Mouse (Mus musculus) cerebellum, adult 9-11 months (tissue): ENCODE measurements at regions not wholly inside any gene's neighbourhood (a gene's known extent, or its start where the extent isn't known, plus 50 kb on each side); places are given as distances from the start of the nearest gene placed in this dataset.

Experiments
- DNase-seq: peaks from one replicate; pipeline ENCODE4 v3.0.0; 2022

DNA sequence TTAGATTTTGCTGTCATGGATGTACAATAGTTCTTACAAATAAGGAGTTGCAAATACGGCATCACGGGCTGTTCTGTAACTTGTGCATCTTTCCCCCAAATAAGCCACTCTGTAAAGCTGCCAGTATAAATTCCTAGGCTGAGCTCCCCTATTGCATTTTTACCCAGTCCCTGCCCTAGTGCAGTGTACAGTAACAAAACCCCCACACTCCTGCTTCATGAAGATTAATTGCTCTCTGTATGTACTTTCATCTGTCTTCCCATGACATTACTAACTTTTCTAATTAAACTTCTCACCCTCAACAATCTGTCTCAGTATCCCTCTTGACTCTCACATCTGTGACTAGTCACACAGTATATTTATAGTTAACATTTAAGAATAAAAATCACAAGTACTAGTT is 73.4 kb downstream of the Tm4sf1 start:
- no peak for DNase-seq

- DNase-seq, result no peak
These were observed 78.0 kb downstream of the Tm4sf1 start for GRCm38 (mm10) chr3:57223773-57224172.

- no peak for DNase-seq
These were observed 79.4 kb downstream of the Tm4sf1 start for GRCm38 (mm10) chr3:57222318-57222914.

- DNase-seq, result no peak
These were observed 83.4 kb downstream of the Tm4sf1 start for GRCm38 (mm10) chr3:57218431-57218830.

GRCm38 (mm10) chr3:57204066-57204723 is 97.6 kb downstream of the Tm4sf1 start:
- peak; percentile 19 for DNase-seq

DNA sequence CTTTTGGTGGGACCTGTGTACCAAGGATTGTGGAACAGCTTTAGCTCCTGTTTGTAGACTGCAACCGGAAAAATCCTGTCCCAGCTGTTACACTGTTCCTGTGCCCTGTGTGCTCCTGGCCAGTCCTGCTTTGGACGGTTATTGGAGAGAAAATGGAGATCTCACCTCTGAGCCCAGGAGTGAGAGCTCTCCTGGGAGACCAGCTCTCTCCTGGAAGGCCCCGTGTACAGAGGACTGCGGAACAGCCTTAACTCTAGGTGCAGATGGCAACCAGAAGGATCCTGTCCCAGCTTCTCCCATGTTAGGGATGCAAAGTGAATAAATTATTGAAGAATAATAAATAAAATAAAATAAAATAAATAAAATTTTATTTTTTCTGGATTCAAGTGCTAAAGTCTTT is 98.4 kb downstream of the Tm4sf1 start:
- peak; percentile 1 for DNase-seq

GRCm38 (mm10) chr3:57181587-57181986 is 120.2 kb downstream of the Tm4sf1 start:
- DNase-seq, result no peak

DNA sequence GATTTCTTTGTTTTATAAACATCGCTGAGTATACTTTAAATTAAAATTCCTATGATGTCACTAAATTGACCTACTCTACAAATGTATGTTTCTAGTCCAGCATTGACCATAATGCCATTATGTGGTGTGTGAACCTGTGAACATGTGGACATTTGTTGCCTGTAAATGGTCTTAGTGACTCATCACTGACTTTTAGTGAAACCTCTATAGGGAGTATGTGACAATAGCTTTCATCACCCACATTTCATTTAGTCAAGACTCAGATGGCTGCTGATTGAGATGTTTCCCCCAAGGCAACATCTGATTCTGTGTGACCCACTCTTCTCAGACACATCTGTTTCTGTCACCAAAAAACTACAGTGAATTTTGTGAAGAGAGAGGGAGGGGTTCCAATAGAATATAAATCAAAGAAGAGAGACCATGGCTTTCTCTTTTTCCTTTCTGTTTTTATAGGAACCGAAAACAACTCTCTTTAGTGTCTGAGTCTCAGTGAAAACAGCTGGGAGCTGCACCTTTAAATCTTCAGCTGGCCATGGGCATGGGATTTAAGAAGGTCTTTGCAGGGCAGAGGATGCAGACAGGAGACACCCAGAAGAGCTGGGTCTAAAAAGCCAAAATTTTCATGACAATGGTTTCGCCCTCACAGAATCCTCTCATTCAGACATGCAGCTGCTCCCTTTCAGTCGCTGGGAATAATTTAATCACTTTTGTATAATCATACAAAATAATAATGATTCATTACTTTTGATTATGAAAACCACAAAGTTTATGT is 148.4 kb downstream of the Tm4sf1 start:
- no peak for DNase-seq

GRCm38 (mm10) chr3:57149156-57149555 is 152.6 kb downstream of the Tm4sf1 start:
- DNase-seq, result no peak

DNA sequence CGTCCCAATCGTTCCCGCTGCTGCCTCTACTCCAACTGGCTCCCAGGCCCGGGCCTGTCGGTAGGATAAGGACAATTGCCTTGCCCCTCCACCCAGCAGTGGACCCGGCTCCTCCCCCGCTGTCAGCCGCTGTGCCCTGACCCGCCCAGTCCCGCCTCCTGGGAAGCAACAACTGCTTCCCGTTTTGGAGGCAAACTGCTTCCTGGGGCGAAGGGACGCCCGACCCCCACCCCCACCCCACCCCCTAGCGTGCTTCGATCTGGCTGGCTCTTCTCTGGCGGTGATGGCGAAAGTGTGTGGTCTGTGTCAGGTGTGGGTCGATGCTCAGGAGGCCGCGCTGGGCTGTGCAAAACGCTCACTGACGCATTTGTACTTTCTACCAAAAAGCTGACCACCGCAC is 164.9 kb downstream of the Tm4sf1 start:
- DNase-seq, result no peak

DNA sequence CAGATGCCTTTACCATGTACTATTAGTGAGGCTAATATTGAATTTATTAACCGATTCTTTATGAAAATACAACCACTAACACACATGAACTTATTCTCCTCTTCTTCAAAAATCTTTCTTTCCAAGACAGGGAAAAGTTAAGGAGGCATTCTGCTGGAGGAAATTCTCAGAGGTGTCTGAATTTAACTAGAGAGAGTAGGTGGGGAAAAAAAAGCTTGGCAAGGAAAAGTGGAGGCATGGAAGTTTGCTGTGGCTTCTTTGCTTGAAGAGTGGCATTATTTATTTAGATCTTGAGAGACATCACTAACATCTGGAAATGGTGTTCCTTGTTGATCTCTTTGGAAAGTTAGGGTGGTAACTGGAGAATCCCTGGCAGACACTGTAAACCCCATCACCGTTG is 173.2 kb downstream of the Tm4sf1 start:
- DNase-seq, result no peak

DNA sequence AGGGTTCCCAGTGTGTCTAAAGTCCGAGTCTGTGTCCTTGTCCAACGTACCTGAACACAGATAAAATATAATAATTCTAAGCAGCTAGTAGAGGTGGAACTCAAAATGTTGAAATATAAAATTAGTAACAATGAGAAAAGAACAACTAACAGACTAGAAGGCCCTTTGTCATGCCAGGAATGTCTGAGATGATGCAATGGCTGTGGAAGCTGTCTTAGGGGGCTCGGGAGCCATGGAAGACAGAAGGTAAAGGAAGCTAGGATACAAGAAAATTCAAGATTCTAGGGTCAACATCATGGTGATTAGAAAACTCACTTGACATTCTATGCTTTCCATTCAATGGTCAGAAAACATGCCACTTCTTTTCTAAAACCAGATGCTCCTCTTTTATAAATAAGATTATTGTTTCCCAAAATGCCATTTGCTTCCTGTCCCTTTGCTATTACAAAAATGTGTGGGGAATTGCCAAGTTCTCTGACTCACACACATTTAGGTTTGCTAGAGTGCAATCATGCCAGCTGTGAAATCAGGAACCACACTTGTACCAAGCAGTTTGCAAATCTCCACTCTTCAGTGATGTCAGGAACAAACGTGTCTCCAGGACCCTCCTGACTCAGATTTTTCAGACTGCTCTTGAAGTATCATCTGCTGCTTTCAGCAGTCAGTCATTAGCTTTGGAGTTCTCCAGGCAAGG is 175.8 kb downstream of the Tm4sf1 start:
- no peak for DNase-seq

DNA sequence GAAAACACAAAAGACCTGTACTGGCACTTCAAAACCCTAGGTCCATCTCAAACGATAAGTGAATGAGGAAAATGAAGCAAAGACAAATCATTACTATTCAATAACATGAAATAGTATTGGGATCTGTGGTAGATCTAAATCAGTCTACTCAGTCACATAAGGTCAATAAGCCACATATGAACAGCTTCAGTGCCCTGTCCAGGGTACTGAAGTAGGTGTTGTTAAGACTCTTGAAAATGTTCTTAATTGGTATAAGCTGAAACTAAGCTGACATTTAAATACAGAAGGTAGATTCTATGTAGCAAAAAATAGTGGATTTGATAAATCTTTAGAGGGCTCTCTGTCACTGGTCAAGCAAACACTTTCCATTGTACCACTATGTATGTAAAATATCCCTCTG is 183.8 kb downstream of the Tm4sf1 start:
- no peak for DNase-seq

GRCm38 (mm10) chr3:57102254-57102653 is 199.5 kb downstream of the Tm4sf1 start:
- DNase-seq, result no peak

DNA sequence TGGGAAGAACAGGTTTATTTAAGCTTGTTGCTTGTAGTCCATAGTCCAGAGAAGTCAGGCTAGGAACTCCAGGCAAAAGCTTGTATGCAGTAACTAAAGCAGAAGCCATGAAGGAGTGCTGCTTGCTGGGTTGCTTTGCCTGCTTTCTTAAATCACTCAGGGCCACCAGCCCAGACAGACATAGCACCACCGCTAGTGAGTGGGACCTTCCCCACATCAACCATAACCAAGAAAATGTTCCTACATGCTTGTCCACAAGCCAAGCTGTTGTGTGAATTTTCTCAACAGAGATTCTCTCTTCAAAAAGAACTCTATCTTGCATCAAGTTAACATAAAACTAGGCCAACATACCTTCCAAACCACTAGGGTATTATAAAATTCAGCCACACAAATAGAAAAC is 201.3 kb downstream of the Tm4sf1 start:
- no peak for DNase-seq

- no peak for DNase-seq
These were observed 206.9 kb downstream of the Tm4sf1 start for GRCm38 (mm10) chr3:57094936-57095335.

DNA sequence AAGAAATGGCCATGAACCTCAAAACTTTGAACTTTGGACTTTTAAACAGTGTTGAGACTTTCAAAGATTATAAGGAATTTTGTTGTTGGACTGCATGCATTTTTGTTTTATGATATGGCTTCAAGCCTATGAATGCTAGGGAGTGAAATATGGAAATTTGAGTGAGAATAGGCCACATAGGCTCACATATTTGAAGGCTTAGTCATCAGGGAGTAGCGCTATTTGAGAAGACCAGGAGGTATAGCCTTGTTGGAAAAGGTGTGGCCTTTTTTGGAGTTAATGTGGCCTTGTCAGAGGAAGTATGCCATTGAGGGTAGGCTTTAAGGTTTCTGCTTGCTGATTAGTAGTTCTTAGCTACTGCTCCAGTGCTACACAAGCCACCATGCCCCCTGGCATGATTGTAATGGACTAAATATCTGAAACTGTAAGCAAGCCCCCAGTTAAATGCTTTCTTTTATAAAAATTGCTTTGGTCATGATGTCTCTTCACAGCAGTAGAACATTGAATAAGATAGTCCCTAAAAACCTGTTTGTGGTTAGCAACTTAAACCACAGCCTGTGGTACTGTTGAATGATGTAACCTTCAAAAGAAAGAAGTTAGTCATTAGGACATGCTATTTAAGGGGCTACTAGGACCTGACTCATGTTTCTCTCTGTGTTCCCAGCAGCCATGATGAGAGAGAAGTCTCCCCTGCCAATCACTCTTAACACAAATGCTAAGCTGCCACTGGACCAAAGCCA is 208.4 kb downstream of the Tm4sf1 start:
- DNase-seq, result no peak

GRCm38 (mm10) chr3:57074516-57074915 is 227.3 kb downstream of the Tm4sf1 start:
- no peak for DNase-seq

DNA sequence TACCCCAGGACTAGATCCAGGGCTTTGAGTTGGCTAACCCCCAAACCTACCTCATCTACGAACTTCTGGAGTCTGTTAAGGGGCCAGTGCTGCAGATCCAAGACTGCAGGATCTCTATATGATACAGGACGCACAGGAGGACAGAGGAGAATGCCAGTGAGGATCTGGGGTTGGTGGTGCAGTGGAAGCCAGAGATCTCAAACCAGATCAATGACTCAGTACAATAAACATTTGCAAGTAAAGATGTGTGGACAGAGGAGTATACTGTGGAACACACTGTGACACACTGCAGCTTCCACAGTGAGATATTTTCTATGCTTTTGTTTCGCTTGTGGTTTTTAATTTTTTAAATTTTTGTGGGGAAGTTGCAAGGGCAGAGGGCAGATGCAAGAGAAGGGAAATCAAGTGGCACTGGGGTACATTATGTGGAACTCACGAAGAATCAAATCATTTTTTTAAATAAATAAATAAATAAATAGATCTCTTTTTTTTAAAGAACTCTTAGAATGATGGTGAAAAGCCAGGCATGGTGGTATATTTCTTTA is 227.8 kb downstream of the Tm4sf1 start:
- DNase-seq, result no peak

DNA sequence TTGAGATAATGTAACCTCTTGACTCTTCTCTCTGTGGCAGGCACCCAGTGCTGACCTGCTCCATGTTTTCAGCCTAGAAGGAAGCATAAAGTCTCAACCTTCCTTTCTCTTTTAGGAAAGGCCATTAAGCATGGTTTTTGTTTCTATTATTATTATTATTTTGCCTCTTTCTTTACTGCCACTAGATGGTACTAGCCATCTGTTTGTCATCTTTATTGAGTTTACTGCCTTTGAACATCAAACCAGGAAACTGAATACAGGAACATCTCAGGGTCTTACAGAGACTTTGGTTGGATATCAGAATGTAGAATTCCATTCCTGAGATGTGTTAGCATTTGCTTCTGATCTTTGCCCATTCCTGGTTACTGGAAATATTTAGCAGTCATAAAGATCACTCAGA is 268.8 kb downstream of the Tm4sf1 start:
- no peak for DNase-seq

GRCm38 (mm10) chr3:57018171-57018570 is 283.6 kb downstream of the Tm4sf1 start:
- DNase-seq, result no peak

DNA sequence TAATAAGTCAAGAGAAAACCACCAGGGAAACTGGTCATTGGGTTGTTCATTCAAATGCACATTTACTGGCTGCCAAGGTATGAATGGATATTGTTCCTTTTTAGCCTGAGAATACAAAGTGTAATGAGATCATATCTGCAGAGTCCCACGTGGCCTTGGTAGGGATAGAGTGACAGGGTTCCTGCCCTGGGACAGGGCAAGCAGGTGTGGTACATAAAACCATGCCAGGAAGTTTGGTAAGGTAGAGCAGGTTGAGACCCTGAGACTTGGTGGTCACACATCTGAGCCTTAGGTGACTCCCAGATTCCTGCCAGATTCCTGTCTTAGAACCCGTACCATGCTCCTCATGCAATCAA is 320.5 kb downstream of the Tm4sf1 start:
- DNase-seq, result no peak
